Mouse (Mus musculus) kidney, postnatal 0 days (tissue): ENCODE results near the gene Rnf157. TPM values are rescaled to one million over a fixed set of nuclear protein-coding genes. Genes with fewer than 3 reads are reported as not detected.
"Not testable (repeated sequence)": the region's sequence is repeated elsewhere in the genome, so short reads cannot be mapped to it uniquely, and the experiment has no call there.

Source experiments
- ATAC-seq: fragments of 200-750 bp; cut with Nextera tagmentation; replicated peaks from 2 replicates; pipeline ENCODE4 v1.8.0; 2017; ENCODE audit warnings: low read depth, moderate number of reproducible peaks, moderate TSS enrichment, moderate library complexity; ENCODE audit not compliant: low FRiP score
- DNase-seq: peaks from one replicate; pipeline ENCODE4 v3.0.0-alpha.2; 2016; ENCODE audit warnings: low spot score
- H3K27ac ChIP-seq: fragments of 300-500 bp; sonication (generic); 2 replicates; pipeline ENCODE4 v1.5.1; 2014; ENCODE audit warnings: mild to moderate bottlenecking
- H3K27me3 ChIP-seq: fragments of 300-500 bp; sonication (generic); 2 replicates; pipeline ENCODE4 v1.6.1; 2014; ENCODE audit warnings: low read length, mixed read lengths; ENCODE audit not compliant: insufficient read depth
- H3K36me3 ChIP-seq: fragments of 300-500 bp; sonication (generic); 2 replicates; pipeline ENCODE4 v1.6.1; 2014; ENCODE audit warnings: low read length, mixed read lengths; ENCODE audit not compliant: insufficient read depth
- H3K4me1 ChIP-seq: fragments of 300-500 bp; sonication (generic); replicated peaks from 2 replicates; pipeline ENCODE4 v1.6.1; 2014; ENCODE audit warnings: antibody characterized with exemption, low read length, mixed read lengths; ENCODE audit not compliant: insufficient read depth
- H3K4me2 ChIP-seq: fragments of 300-500 bp; sonication (generic); 2 replicates; pipeline ENCODE4 v1.6.1; 2014; ENCODE audit warnings: mild to moderate bottlenecking, low read length, moderate library complexity, mixed read lengths
- H3K4me3 ChIP-seq: fragments of 300-500 bp; sonication (generic); replicated peaks from 2 replicates; pipeline ENCODE4 v1.5.1; 2014; ENCODE audit warnings: low read depth, low read length
- H3K9ac ChIP-seq: fragments of 300-500 bp; sonication (generic); 2 replicates; pipeline ENCODE4 v1.6.1; 2014; ENCODE audit warnings: low read depth, low read length
- H3K9me3 ChIP-seq: fragments of 300-500 bp; sonication (generic); replicated peaks from 2 replicates; pipeline ENCODE4 v1.6.1; 2016; ENCODE audit warnings: low read length, inconsistent platforms, mixed read lengths
- CTCF ChIP-seq: IDR thresholded peaks from 2 replicates; pipeline ENCODE4 v1.5.1; 2016; ENCODE audit warnings: antibody characterized with exemption, low read depth, mild to moderate bottlenecking, moderate library complexity
- WGBS: fragments of 180-500 bp; shearing (Covaris S2); extraction: QIAGEN DNeasy Blood & Tissue Kit; methylation state at CpG from one replicate; pipeline ENCODE4 v1.1.7; 2014; 5-methylcytosine and 5-hydroxymethylcytosine counted together
- polyA plus RNA-seq: library from polyadenylated mRNA; unstranded; fragments of >200 nt; fragmentation: Nextera tagmentation; extraction: Ambion mirVana; gene quantifications from 2 replicates; pipeline ENCODE4 v1.2.1, GENCODE M21; 2015

The Rnf157 gene
- polyA plus RNA-seq, 1 experiment from 2014 or later = 8.1 TPM

DNA sequence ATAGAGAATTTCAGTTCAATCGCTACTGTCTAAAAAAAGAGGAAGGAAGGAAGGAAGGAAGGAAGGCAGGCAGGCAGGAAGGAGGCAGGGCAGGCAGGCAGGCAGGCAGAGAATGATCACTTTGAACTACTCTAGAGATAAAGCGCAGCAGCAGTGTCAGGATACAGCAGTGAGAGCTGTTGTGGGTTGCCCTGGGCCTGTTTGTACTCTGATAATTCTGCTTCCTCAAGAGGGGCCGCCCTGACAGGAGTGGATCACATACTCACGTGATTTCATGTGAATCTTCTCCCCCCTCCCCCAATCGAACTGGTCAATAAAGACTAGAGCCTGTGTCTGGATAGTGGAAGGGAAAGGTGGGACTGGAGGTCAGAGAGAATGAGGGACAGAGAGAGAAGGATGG lies 43.2 kb downstream of the Rnf157 start:
- Histone ChIP-seq H3K9ac (no peak overlapping the region), H3K4me3 (no peak overlapping the region), H3K4me2 (no peak overlapping the region), H3K27ac (no peak overlapping the region), H3K9me3 (no peaks in the 10 kb centered on the region), H3K27me3 (no peaks in the 10 kb centered on the region), H3K36me3 (no peaks in the 10 kb centered on the region), H3K4me1 (0 out of 2 replicates have a peak, but pooled peaks cover 5% of the 10 kb centered on the region)
- TF ChIP-seq CTCF = no peak
- DNase-seq = no peak
- 67% methylated on average over 5 of the region's 5 CpGs for WGBS
- no peak for ATAC-seq

DNA sequence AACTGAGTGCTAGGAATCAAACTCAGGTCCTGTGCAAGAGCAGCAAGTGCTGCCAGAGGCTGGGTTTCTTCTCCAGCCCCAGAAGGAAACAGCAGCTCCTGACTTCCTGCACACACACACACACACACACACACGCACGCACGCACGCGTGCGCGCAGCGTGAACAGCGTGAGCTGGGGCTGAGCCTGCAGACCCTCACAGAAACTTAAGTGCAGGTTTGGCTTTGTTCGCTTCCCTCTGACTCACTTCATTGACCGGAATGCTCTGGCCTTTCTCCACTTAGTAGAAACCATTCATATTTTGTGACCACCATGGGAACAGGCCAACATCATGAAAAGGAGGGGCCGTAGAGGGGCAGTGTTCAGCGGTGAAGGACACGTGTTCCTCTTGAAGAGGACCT lies 43.8 kb downstream of the Rnf157 start:
- Histone ChIP-seq H3K27ac (no peak overlapping the region), H3K36me3 (no peaks in the 10 kb centered on the region), H3K4me2 (no peak overlapping the region), H3K9ac (no peak overlapping the region), H3K9me3 (no peaks in the 10 kb centered on the region), H3K27me3 (no peaks in the 10 kb centered on the region), H3K4me1 (0 out of 2 replicates have a peak, but pooled peaks cover 5% of the 10 kb centered on the region), H3K4me3 (no peak overlapping the region)
- DNase-seq = no peak
- TF ChIP-seq CTCF = no peak
- WGBS = 84% methylated on average over 14 of the region's 14 CpGs
- ATAC-seq = no peak

DNA sequence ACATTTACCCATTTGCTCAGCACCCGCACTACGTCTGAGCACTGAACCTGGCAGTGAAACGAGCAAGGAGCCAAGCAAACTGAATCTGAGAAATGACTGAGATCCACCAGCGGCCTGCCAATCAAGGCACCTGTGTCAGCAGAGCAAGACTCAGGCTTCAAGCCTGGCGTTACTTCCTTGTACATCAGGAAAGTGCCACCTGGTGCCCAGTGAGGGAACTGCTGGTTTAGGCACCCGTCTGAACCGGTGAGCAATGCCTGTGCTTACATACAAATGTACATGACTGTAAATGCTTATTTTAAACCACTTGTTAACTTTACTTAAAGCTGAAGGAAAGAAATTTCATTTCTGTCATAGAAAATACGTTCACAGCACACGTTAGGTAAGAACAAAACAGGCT lies 44.7 kb downstream of the Rnf157 start:
- ATAC-seq (no peak), DNase-seq (peak; percentile 89)
- H3K4me2 ChIP-seq = no peak overlapping the region
- no peaks in the 10 kb centered on the region for H3K9me3 ChIP-seq
- 30% methylated on average over 9 of the region's 9 CpGs for WGBS
- H3K27ac ChIP-seq = no peak overlapping the region
- TF ChIP-seq CTCF = peak; percentile 91
- no peak overlapping the region for H3K4me3 ChIP-seq
- no peaks in the 10 kb centered on the region for H3K27me3 ChIP-seq
- H3K9ac ChIP-seq = no peak overlapping the region
- H3K4me1 ChIP-seq = 0 out of 2 replicates have a peak, but pooled peaks cover 5% of the 10 kb centered on the region
- no peaks in the 10 kb centered on the region for H3K36me3 ChIP-seq

DNA sequence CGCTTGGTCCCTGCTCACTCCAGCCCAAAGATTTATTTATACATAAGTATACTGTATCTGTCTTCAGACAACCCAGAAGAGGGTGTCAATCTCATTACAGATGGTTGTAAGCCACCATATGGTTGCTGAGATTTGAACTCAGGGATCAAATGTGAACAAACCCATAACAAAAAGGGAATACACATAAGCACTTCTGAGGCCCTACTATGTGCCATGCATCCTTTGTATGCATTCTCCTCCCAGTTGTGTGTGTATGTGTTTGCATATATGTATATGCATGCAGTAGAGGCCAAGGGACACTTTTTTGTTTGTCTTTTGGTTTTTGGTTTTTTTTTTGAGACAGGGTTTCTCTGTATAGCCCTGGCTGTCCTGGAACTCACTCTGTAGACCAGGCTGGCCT lies 46.2 kb downstream of the Rnf157 start:
- 52% methylated on average over 1 of the region's 1 CpGs for WGBS
- DNase-seq (no peak), ATAC-seq (no peak)
- TF ChIP-seq CTCF = no peak
- no peak overlapping the region for H3K4me2 ChIP-seq
- H3K27ac ChIP-seq = no peak overlapping the region
- H3K27me3 ChIP-seq = no peaks in the 10 kb centered on the region
- no peaks in the 10 kb centered on the region for H3K36me3 ChIP-seq
- 0 out of 2 replicates have a peak, but pooled peaks cover 5% of the 10 kb centered on the region for H3K4me1 ChIP-seq
- no peak overlapping the region for H3K4me3 ChIP-seq
- H3K9ac ChIP-seq = no peak overlapping the region
- H3K9me3 ChIP-seq = no peaks in the 10 kb centered on the region

DNA sequence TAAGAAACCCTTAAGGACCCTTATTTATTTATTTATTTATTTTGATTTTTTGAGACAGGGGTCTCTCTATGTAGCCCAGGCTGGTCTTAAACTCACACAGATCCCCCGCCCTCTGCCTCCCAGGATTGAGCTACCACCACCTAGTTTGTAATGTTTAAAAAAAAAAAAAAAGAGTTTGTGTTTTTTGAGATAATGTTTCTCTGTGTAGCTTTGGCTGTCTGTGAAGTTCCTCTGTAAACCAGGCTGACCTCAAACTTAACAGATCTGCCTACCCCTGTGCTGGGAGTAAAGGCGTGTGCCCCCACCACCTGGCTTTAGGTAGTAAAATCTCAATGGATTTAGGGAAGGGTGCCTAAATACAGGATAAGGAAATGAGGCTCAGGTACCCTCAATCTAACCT lies 46.7 kb downstream of the Rnf157 start:
- WGBS = 88% methylated on average over 2 of the region's 2 CpGs

DNA sequence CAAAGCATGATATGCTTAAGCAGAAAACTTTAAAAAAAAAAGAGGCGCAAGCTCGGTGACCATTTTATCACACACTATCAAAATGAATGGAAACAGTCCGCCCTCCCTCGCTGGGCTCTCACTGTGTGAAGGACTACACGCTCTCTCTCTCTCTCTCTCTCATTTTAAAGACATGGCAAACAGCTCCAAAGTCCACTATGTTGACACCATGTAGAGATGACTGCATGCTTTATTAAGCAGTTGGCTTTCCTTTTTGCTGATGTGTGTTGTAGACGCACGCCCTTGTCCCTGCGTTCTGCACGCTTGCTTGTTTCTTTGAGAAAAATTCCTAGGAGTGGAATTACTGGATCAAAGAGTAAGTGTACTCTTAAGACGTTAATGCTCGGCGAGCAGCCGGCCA lies 47.4 kb downstream of the Rnf157 start:
- Histone ChIP-seq H3K4me2 (no peak overlapping the region), H3K36me3 (no peaks in the 10 kb centered on the region), H3K4me3 (no peak overlapping the region), H3K4me1 (0 out of 2 replicates have a peak, but pooled peaks cover 5% of the 10 kb centered on the region), H3K9me3 (no peaks in the 10 kb centered on the region), H3K27ac (no peak overlapping the region), H3K27me3 (no peaks in the 10 kb centered on the region), H3K9ac (no peak overlapping the region)
- no peak for TF ChIP-seq CTCF
- peak; percentile 26 for DNase-seq
- WGBS = 48% methylated on average over 13 of the region's 13 CpGs
- ATAC-seq = peak; percentile 60; the same call in 1 of the 2 replicates

More for the DNA sequence above, 46.7 kb downstream of the Rnf157 start:
- H3K9me3 ChIP-seq = no peaks in the 10 kb centered on the region
- H3K4me1 ChIP-seq = 0 out of 2 replicates have a peak, but pooled peaks cover 5% of the 10 kb centered on the region
- DNase-seq (no peak), ATAC-seq (no peak)
- no peaks in the 10 kb centered on the region for H3K36me3 ChIP-seq
- H3K4me2 ChIP-seq = no peak overlapping the region
- H3K27ac ChIP-seq = no peak overlapping the region
- no peak overlapping the region for H3K4me3 ChIP-seq
- no peaks in the 10 kb centered on the region for H3K27me3 ChIP-seq
- no peak overlapping the region for H3K9ac ChIP-seq
- no peak for TF ChIP-seq CTCF

DNA sequence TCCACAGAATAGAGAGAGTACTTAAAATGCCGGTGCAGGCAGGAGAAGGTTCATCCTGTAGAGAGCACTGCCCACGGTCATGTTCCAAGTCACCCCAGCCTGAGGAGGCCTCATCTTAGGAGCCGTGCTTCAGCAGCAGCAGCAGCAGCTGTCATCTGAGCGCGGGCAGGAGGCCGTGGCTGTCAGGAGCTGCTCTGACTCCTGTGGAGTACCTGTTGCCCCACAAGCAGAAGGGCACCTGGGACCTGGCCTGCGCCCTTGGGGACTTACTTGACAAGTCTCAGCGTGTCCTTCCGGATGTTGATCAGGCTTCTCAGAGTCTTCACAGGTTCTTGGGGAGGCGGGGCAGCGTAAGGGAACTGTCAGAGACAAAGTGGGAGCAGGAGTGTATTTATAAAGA lies 50.8 kb downstream of the Rnf157 start:
- H3K27me3 ChIP-seq = no peaks in the 10 kb centered on the region
- H3K4me2 ChIP-seq = no peak overlapping the region
- no peak overlapping the region for H3K4me3 ChIP-seq
- 0 out of 2 replicates have a peak, but pooled peaks cover 5% of the 10 kb centered on the region for H3K4me1 ChIP-seq
- no peak overlapping the region for H3K9ac ChIP-seq
- H3K36me3 ChIP-seq = no peaks in the 10 kb centered on the region
- 67% methylated on average over 11 of the region's 11 CpGs for WGBS
- no peak overlapping the region for H3K27ac ChIP-seq
- TF ChIP-seq CTCF = no peak
- DNase-seq (no peak), ATAC-seq (no peak)
- no peaks in the 10 kb centered on the region for H3K9me3 ChIP-seq

DNA sequence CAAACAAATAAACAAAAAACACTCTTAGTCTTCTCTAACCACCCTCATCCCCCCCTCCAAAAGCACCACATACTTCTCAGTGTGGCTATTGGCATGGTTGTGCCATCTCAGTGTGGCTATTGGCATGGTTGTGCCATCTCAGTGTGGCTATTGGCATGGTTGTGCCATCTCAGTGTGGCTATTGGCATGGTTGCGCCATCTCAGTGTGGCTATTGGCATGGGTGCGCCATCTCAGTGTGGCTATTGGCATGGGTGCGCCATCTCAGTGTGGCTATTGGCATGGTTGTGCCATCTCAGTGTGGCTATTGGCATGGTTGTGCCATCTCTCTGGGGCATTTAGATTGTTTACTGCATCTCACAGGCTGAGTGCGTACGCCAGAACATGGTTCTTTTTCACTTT lies 51.9 kb downstream of the Rnf157 start:
- DNase-seq, H3K4me1 ChIP-seq, H3K4me2 ChIP-seq, H3K27me3 ChIP-seq, H3K9ac ChIP-seq, H3K4me3 ChIP-seq, ATAC-seq, H3K9me3 ChIP-seq, H3K27ac ChIP-seq, H3K36me3 ChIP-seq: not testable (repeated sequence)
- 96% methylated on average over 5 of the region's 5 CpGs for WGBS
